Mouse (Mus musculus) MEL (cell line): ENCODE measurements at regions not wholly inside any gene's neighbourhood (a gene's known extent, or its start where the extent isn't known, plus 50 kb on each side); places are given as distances from the start of the nearest gene placed in this dataset.

Experiments
- DNase-seq: peaks from one replicate; pipeline ENCODE4 v3.0.0; 2011; ENCODE audit warnings: low read depth, low spot score
- H3K27ac ChIP-seq: 2 replicates; pipeline ENCODE4 v1.5.1; 2012; ENCODE audit warnings: low read depth, mild to moderate bottlenecking, control low read depth, low read length, moderate library complexity; ENCODE audit not compliant: control insufficient read depth
- H3K27me3 ChIP-seq, 2 experiments: fragments of 150-350 bp in 1 of 2; sonication (generic) in 1 of 2; 2 replicates each; pipeline ENCODE4 v1.6.1; 2012; ENCODE audit warnings: low read length in 2 of 2, mild to moderate bottlenecking in 2 of 2, improper control_type of control experiment in 1 of 2, moderate library complexity in 1 of 2; ENCODE audit not compliant: insufficient read depth in 2 of 2, control insufficient read depth in 1 of 2
- H3K36me3 ChIP-seq, 2 experiments: 2 replicates each; pipeline ENCODE4 v1.6.1; 2012 to 2014; ENCODE audit warnings: low read length in 2 of 2, improper control_type of control experiment in 1 of 2, inconsistent platforms in 1 of 2, mild to moderate bottlenecking in 1 of 2; ENCODE audit not compliant: insufficient read depth in 2 of 2, control insufficient read depth in 1 of 2
- H3K4me1 ChIP-seq, 2 experiments: fragments of 150-350 bp in 1 of 2; sonication (generic) in 1 of 2; 2 replicates each; pipeline ENCODE4 v1.6.1; 2012; ENCODE audit warnings: low read length in 2 of 2, improper control_type of control experiment in 1 of 2, mild to moderate bottlenecking in 1 of 2; ENCODE audit not compliant: insufficient read depth in 2 of 2, control insufficient read depth in 1 of 2
- H3K4me3 ChIP-seq, 2 experiments: fragments of 150-350 bp in 1 of 2; sonication (generic) in 1 of 2; 2 replicates each; pipeline ENCODE4 v1.5.1; 2012; ENCODE audit warnings: low read depth in 2 of 2, low read length in 2 of 2, mild to moderate bottlenecking in 2 of 2, moderate library complexity in 2 of 2, control low read depth in 1 of 2, improper control_type of control experiment in 1 of 2; ENCODE audit not compliant: control insufficient read depth in 1 of 2, insufficient read depth in 1 of 2
- H3K79me2 ChIP-seq: 2 replicates; pipeline ENCODE4 v1.6.1; 2012; ENCODE audit warnings: mild to moderate bottlenecking, low read length, moderate library complexity; ENCODE audit not compliant: control insufficient read depth, poor library complexity, insufficient read depth
- H3K9ac ChIP-seq: 2 replicates; pipeline ENCODE4 v1.6.1; 2012; ENCODE audit warnings: low read depth, mild to moderate bottlenecking, control low read depth, low read length, moderate library complexity; ENCODE audit not compliant: control insufficient read depth, poor library complexity, severe bottlenecking
- H3K9me3 ChIP-seq: fragments of 150-350 bp; sonication (generic); replicated peaks from 2 replicates; pipeline ENCODE4 v1.6.1; 2012; ENCODE audit warnings: mild to moderate bottlenecking, low read length, improper control_type of control experiment, moderate library complexity; ENCODE audit not compliant: insufficient read depth
- CHD2 ChIP-seq: IDR thresholded peaks from 2 replicates; pipeline ENCODE4 v1.6.1; 2011; ENCODE audit warnings: low read length, improper control_type of control experiment
- CTCF ChIP-seq, 3 experiments: IDR thresholded peaks in 2 of 3; conservative IDR thresholded peaks in 1 of 3; 2 replicates each; pipeline ENCODE4 v1.5.1; 2011 to 2012; ENCODE audit warnings: low read length in 3 of 3, low read depth in 2 of 3, mild to moderate bottlenecking in 2 of 3, improper control_type of control experiment in 1 of 3, inconsistent platforms in 1 of 3, mixed read lengths in 1 of 3, moderate library complexity in 1 of 3; ENCODE audit not compliant: control insufficient read depth in 1 of 3, insufficient read depth in 1 of 3, poor library complexity in 1 of 3, severe bottlenecking in 1 of 3
- E2F4 ChIP-seq: IDR thresholded peaks from 2 replicates; pipeline ENCODE4 v1.6.1; 2011; ENCODE audit warnings: low read depth, low read length, improper control_type of control experiment, borderline replicate concordance
- EP300 ChIP-seq, 2 experiments: IDR thresholded peaks; 2 replicates each; pipeline ENCODE4 v1.6.1; 2011; ENCODE audit warnings: improper control_type of control experiment in 2 of 2, low read length in 2 of 2, low read depth in 1 of 2, mild to moderate bottlenecking in 1 of 2
- ETS1 ChIP-seq: IDR thresholded peaks from 2 replicates; pipeline ENCODE4 v1.6.1; 2012; ENCODE audit warnings: low read depth, mild to moderate bottlenecking, inconsistent platforms, low read length, improper control_type of control experiment, moderate library complexity
- GABPA ChIP-seq: IDR thresholded peaks from 2 replicates; pipeline ENCODE4 v1.6.1; 2012; ENCODE audit warnings: low read depth, mild to moderate bottlenecking, inconsistent platforms, low read length, improper control_type of control experiment, moderate library complexity
- HCFC1 ChIP-seq: IDR thresholded peaks from 2 replicates; pipeline ENCODE4 v1.6.1; 2012; ENCODE audit warnings: low read depth, mild to moderate bottlenecking, inconsistent platforms, low read length, improper control_type of control experiment, moderate library complexity
- KAT2A ChIP-seq: conservative IDR thresholded peaks from 2 replicates; pipeline ENCODE4 v1.6.1; 2012; ENCODE audit warnings: low read depth, low read length, improper control_type of control experiment, inconsistent platforms
- MAFK ChIP-seq: IDR thresholded peaks from 2 replicates; pipeline ENCODE4 v1.6.1; 2011; ENCODE audit warnings: low read depth, mild to moderate bottlenecking, low read length, improper control_type of control experiment, borderline replicate concordance
- MAX ChIP-seq: IDR thresholded peaks from 2 replicates; pipeline ENCODE4 v1.6.1; 2011; ENCODE audit warnings: low read length, improper control_type of control experiment
- MAZ ChIP-seq: IDR thresholded peaks from 2 replicates; pipeline ENCODE4 v1.6.1; 2012; ENCODE audit warnings: low read depth, mild to moderate bottlenecking, inconsistent platforms, low read length, improper control_type of control experiment
- MXI1 ChIP-seq: IDR thresholded peaks from 2 replicates; pipeline ENCODE4 v1.6.1; 2011; ENCODE audit warnings: mild to moderate bottlenecking, low read depth, low read length, improper control_type of control experiment
- MYB ChIP-seq: IDR thresholded peaks from 2 replicates; pipeline ENCODE4 v1.6.1; 2011; ENCODE audit warnings: mild to moderate bottlenecking, low read depth, low read length, improper control_type of control experiment
- MYC ChIP-seq: IDR thresholded peaks from 2 replicates; pipeline ENCODE4 v1.6.1; 2011; ENCODE audit warnings: low read depth, mild to moderate bottlenecking, low read length, improper control_type of control experiment, moderate library complexity
- RCOR1 ChIP-seq: IDR thresholded peaks from 2 replicates; pipeline ENCODE4 v1.6.1; 2012; ENCODE audit warnings: low read depth, mild to moderate bottlenecking, inconsistent platforms, low read length, improper control_type of control experiment
- TBP ChIP-seq: IDR thresholded peaks from 2 replicates; pipeline ENCODE4 v1.8.0; 2011; ENCODE audit warnings: low read depth, low read length, improper control_type of control experiment
- UBTF ChIP-seq: IDR thresholded peaks from 2 replicates; pipeline ENCODE4 v1.6.1; 2012; ENCODE audit warnings: low read depth, mild to moderate bottlenecking, inconsistent platforms, low read length, improper control_type of control experiment, moderate library complexity, borderline replicate concordance; ENCODE audit not compliant: insufficient read depth
- ZMIZ1 ChIP-seq: IDR thresholded peaks from 2 replicates; pipeline ENCODE4 v1.6.1; 2012; ENCODE audit warnings: low read depth, mild to moderate bottlenecking, inconsistent platforms, low read length, improper control_type of control experiment, moderate library complexity
- ZNF384 ChIP-seq: IDR thresholded peaks from 2 replicates; pipeline ENCODE4 v1.6.1; 2012; ENCODE audit warnings: low read depth, mild to moderate bottlenecking, inconsistent platforms, low read length, improper control_type of control experiment

- DNase-seq: no peak
- H3K4me1 ChIP-seq: no peaks in the 10 kb centered on the region
- H3K9me3 ChIP-seq: no peaks in the 10 kb centered on the region
- H3K9ac ChIP-seq: no peak overlapping the region
- no peak overlapping the region for H3K27ac ChIP-seq
- TF ChIP-seq MXI1: no peak
- TF ChIP-seq TBP: no peak
- TF ChIP-seq MAFK: no peak
- no peak for TF ChIP-seq EP300 (IDR thresholded peaks at IDR 0.05; ENCODE audit: low read depth in 1 of 2, low read length in 2 of 2)
- no peak for TF ChIP-seq CHD2
- TF ChIP-seq HCFC1: no peak
- TF ChIP-seq MAZ: no peak
- no peak for TF ChIP-seq MAX
- TF ChIP-seq MYB: no peak
- TF ChIP-seq GABPA: no peak
- no peak for TF ChIP-seq MYC
- TF ChIP-seq, all 39 proteins: peak for 0
- Histone ChIP-seq H3K79me2 (no peaks in the 10 kb centered on the region), H3K27me3 (no peaks in the 10 kb centered on the region), H3K4me3 (no peak overlapping the region), H3K36me3 (no peaks in the 10 kb centered on the region)
Observed at GRCm38 (mm10) chr4:56524430-56524985, 215.4 kb upstream of the Gm26657 start.

GRCm38 (mm10) chr4:56507770-56508169 is 232.1 kb upstream of the Gm26657 start:
- Histone ChIP-seq H3K9me3 (no peaks in the 10 kb centered on the region), H3K79me2 (no peaks in the 10 kb centered on the region), H3K4me3 (no peak overlapping the region), H3K27me3 (no peaks in the 10 kb centered on the region), H3K4me1 (no peaks in the 10 kb centered on the region), H3K27ac (no peak overlapping the region), H3K9ac (no peak overlapping the region), H3K36me3 (no peaks in the 10 kb centered on the region)
- TF ChIP-seq MAX (no peak), E2F4 (no peak), CTCF (IDR thresholded peaks at IDR 0.05 in 2 of 3, conservative IDR thresholded peaks at IDR 0.05 in 1 of 3; ENCODE audit: control insufficient read depth in 1 of 3, insufficient read depth in 1 of 3, low read depth in 2 of 3, low read length in 3 of 3, poor library complexity in 1 of 3, severe bottlenecking in 1 of 3) (no peak), ETS1 (no peak), KAT2A (no peak), ZNF384 (no peak)
- no peak for DNase-seq

GRCm38 (mm10) chr4:56506786-56507185 is 233.1 kb upstream of the Gm26657 start:
- Histone ChIP-seq H3K27ac (no peak overlapping the region), H3K27me3 (no peaks in the 10 kb centered on the region), H3K79me2 (no peaks in the 10 kb centered on the region), H3K4me3 (no peak overlapping the region), H3K36me3 (no peaks in the 10 kb centered on the region), H3K4me1 (no peaks in the 10 kb centered on the region), H3K9me3 (no peaks in the 10 kb centered on the region), H3K9ac (no peak overlapping the region)
- DNase-seq: no peak
- TF ChIP-seq CTCF (IDR thresholded peaks at IDR 0.05 in 2 of 3, conservative IDR thresholded peaks at IDR 0.05 in 1 of 3; ENCODE audit: control insufficient read depth in 1 of 3, insufficient read depth in 1 of 3, low read depth in 2 of 3, low read length in 3 of 3, poor library complexity in 1 of 3, severe bottlenecking in 1 of 3) (no peak), CHD2 (no peak), ZNF384 (no peak), RCOR1 (no peak), ZMIZ1 (no peak), UBTF (no peak)
